Mouse (Mus musculus) MEL (cell line): ENCODE data around the gene Cmss1.

Source experiments
- MEF2A ChIP-seq: IDR thresholded peaks from 2 replicates; pipeline ENCODE4 v1.6.1; 2014; ENCODE audit warnings: low read depth, mild to moderate bottlenecking, inconsistent platforms, low read length, improper control_type of control experiment; ENCODE audit not compliant: poor library complexity, insufficient replicate concordance, severe bottlenecking; ENCODE audit errors: extremely low read depth
- ZNF384 ChIP-seq: IDR thresholded peaks from 2 replicates; pipeline ENCODE4 v1.6.1; 2012; ENCODE audit warnings: low read depth, mild to moderate bottlenecking, inconsistent platforms, low read length, improper control_type of control experiment

DNA sequence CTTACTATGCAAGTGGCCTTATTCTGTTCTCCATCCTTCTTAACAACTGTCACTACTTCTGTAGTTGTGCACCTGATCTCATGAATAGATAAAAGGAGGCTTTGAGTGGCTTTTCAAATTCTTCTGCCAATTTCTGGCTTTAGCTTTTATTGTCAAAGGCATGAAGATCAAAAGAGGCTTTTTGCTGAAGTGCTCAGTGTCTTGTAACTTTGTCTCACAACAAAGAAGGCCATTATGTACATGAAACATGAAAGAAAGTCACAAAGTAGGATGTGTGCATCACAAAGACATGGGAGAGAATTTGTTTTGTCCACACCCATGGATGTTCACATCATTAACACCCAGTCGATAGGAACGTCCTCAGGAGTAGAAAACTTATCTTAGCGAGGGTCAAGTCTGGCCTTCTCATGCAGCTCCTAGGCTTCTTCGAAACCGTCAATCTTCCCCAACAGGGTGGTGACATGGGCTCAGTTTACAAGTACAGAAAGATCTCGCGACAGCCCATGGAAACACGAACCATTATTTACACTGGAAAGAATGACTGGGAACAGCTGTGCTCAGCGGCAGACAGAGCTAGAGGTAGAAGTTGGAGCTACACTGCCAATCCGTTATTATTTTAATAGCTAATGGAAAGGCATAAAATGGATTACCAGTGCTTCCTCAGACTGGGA is 133.1 kb downstream of the Cmss1 start:
- TF ChIP-seq MEF2A (no peak), ZNF384 (no peak)
